Mouse (Mus musculus): Measurements from ENCODE around the gene Gm49630. TPM values are rescaled to one million over a fixed set of nuclear protein-coding genes. Genes with fewer than 3 reads are reported as not detected.
"Not testable (repeated sequence)": the region's sequence is repeated elsewhere in the genome, so short reads cannot be mapped to it uniquely, and the experiment has no call there.

The Gm49630 gene
- not detected in 2 replicates for polyA plus RNA-seq (2012; ENCODE audit: insufficient read depth, insufficient read length, missing spikeins)

DNA sequence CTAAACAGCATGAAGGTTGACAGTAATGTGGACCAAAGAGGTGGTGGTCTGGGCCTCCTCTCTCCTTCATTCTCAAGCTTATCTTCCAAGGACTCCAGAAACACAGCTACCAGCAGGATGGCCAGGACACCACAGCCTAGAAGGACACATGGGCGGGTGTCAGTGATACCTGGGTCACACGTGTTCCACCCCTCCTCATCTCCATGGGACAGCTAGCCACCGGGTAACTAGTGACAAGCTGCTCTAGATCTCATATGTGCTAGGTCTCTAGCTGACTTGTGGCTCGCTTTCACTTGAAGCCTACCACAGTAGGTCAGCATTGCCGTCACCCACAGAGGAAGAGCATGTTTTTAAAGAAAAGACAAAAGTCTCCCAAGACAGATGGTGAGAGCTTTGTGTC, at the start of gene Gm49630:
Gm49630 (minus strand) TSS at position 101 of the 400 bp plus-strand sequence.
- not testable (repeated sequence) for H3K4me3 ChIP-seq (ENCODE audit: insufficient read depth, low read length); H3K27ac ChIP-seq (ENCODE audit: insufficient read depth, low read depth, low read length)

GRCm38 (mm10) chr17:7420191-7420973, 48.6 kb upstream of the Gm49630 start:
- not testable (repeated sequence) for H3K27ac ChIP-seq (ENCODE audit: insufficient read depth, low read depth, low read length); H3K4me3 ChIP-seq (ENCODE audit: insufficient read depth, low read length); H3K4me1 ChIP-seq (ENCODE audit: control insufficient read depth, insufficient read depth, low read length)

More for the DNA sequence above, at the start of gene Gm49630:
- H3K4me1 ChIP-seq (ENCODE audit: control insufficient read depth, insufficient read depth, low read length) = not testable (repeated sequence)

DNA sequence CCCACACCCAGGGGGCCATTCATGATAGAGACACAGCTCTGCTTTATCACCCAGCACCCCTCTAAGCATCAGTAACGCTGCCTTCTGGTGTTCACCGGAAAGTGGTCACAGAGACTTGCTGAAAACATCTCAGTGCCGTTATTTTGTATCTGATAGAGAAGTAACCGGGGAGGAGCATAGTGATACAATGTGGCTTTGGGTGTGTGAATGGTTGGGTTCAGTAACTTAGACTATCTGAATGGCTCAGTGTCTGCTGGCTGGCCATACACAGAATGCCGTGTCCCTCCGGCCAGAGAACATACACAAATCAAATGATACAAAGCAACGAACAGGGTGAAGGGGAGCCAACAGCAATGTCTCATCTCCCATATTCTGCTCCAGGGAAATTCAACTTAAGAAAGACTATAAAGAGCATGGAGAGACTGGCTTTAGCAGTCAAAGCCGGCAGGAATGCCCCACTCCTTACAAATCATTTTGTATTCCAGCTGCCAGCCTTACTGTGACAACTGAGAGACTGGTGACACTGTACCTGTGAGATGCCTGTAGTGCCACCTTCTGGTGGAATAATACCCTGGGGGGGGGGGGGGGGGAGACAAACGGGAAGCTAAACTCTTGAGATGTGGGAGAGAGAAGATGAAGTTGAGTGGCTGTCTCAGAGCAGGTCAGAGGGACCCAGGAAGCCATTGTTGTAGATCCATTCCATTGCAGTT, 43.0 kb upstream of the Gm49630 start:
- not testable (repeated sequence) for H3K27ac ChIP-seq (ENCODE audit: insufficient read depth, low read depth, low read length); H3K4me1 ChIP-seq (ENCODE audit: control insufficient read depth, insufficient read depth, low read length); H3K4me3 ChIP-seq (ENCODE audit: insufficient read depth, low read length)

GRCm38 (mm10) chr17:7413336-7413735, 41.6 kb upstream of the Gm49630 start:
- H3K4me1 ChIP-seq (ENCODE audit: control insufficient read depth, insufficient read depth, low read length); H3K27ac ChIP-seq (ENCODE audit: insufficient read depth, low read depth, low read length); H3K4me3 ChIP-seq (ENCODE audit: insufficient read depth, low read length): not testable (repeated sequence)

DNA sequence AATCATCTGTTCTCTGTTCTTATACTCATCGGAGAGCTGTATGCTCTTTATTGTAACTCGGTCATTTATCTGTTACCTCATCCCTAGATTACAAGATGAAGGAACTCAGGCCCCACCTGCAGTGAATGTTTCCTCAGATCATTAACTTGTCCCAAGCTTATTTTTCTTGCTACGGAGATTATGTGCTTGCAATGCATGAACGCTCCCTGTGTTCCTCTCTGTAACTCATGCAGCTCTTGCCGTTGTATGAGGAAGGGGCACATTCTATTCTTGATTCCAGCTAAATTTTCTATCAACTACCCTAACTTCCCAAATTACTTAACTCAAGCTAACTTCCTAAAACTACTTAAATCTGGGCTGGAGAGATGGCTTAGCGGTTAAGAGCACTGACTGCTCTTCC, 28.0 kb upstream of the Gm49630 start:
- not testable (repeated sequence) for H3K27ac ChIP-seq (ENCODE audit: insufficient read depth, low read depth, low read length); H3K4me1 ChIP-seq (ENCODE audit: control insufficient read depth, insufficient read depth, low read length)

GRCm38 (mm10) chr17:7398198-7398847, 26.5 kb upstream of the Gm49630 start:
- not testable (repeated sequence) for H3K27ac ChIP-seq (ENCODE audit: insufficient read depth, low read depth, low read length); H3K4me3 ChIP-seq (ENCODE audit: insufficient read depth, low read length); H3K4me1 ChIP-seq (ENCODE audit: control insufficient read depth, insufficient read depth, low read length)

More for the DNA sequence above, 28.0 kb upstream of the Gm49630 start:
- H3K4me3 ChIP-seq (ENCODE audit: insufficient read depth, low read length) = not testable (repeated sequence)

GRCm38 (mm10) chr17:7397079-7397478, 25.3 kb upstream of the Gm49630 start:
- not testable (repeated sequence) for H3K27ac ChIP-seq (ENCODE audit: insufficient read depth, low read depth, low read length); H3K4me1 ChIP-seq (ENCODE audit: control insufficient read depth, insufficient read depth, low read length); H3K4me3 ChIP-seq (ENCODE audit: insufficient read depth, low read length)

- not testable (repeated sequence) for H3K4me3 ChIP-seq (ENCODE audit: insufficient read depth, low read length); H3K27ac ChIP-seq (ENCODE audit: insufficient read depth, low read depth, low read length); H3K4me1 ChIP-seq (ENCODE audit: control insufficient read depth, insufficient read depth, low read length)
These were observed 24.5 kb upstream of the Gm49630 start for GRCm38 (mm10) chr17:7396288-7396687.

GRCm38 (mm10) chr17:7395671-7396070, 23.9 kb upstream of the Gm49630 start:
- not testable (repeated sequence) for H3K4me1 ChIP-seq (ENCODE audit: control insufficient read depth, insufficient read depth, low read length); H3K27ac ChIP-seq (ENCODE audit: insufficient read depth, low read depth, low read length)

GRCm38 (mm10) chr17:7395116-7395515, 23.3 kb upstream of the Gm49630 start:
- not testable (repeated sequence) for H3K4me1 ChIP-seq (ENCODE audit: control insufficient read depth, insufficient read depth, low read length); H3K27ac ChIP-seq (ENCODE audit: insufficient read depth, low read depth, low read length); H3K4me3 ChIP-seq (ENCODE audit: insufficient read depth, low read length)

More at GRCm38 (mm10) chr17:7395671-7396070, 23.9 kb upstream of the Gm49630 start:
- H3K4me3 ChIP-seq (ENCODE audit: insufficient read depth, low read length) = not testable (repeated sequence)

GRCm38 (mm10) chr17:7389898-7390297, 18.1 kb upstream of the Gm49630 start:
- not testable (repeated sequence) for H3K4me1 ChIP-seq (ENCODE audit: control insufficient read depth, insufficient read depth, low read length); H3K27ac ChIP-seq (ENCODE audit: insufficient read depth, low read depth, low read length); H3K4me3 ChIP-seq (ENCODE audit: insufficient read depth, low read length)

DNA sequence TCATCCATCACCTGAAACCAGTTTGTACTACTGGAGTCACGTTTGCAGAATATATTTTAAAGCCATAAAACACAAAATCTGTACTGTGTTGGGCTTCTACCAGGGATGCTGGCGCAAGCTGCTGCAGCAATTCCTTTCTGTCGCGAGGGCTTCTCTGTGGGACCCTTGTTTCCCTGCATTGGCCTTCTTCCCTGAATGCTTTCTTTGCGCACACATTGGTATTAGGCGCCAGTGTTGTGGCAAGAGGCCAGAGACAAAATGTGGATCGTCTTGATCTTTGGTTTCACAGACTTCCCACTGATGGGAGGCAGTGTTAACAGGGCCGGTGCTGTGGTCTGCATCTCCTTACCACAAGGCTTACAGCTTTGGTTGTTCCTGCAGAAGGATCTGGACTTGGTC, 17.2 kb upstream of the Gm49630 start:
- not testable (repeated sequence) for H3K4me3 ChIP-seq (ENCODE audit: insufficient read depth, low read length); H3K4me1 ChIP-seq (ENCODE audit: control insufficient read depth, insufficient read depth, low read length); H3K27ac ChIP-seq (ENCODE audit: insufficient read depth, low read depth, low read length)

DNA sequence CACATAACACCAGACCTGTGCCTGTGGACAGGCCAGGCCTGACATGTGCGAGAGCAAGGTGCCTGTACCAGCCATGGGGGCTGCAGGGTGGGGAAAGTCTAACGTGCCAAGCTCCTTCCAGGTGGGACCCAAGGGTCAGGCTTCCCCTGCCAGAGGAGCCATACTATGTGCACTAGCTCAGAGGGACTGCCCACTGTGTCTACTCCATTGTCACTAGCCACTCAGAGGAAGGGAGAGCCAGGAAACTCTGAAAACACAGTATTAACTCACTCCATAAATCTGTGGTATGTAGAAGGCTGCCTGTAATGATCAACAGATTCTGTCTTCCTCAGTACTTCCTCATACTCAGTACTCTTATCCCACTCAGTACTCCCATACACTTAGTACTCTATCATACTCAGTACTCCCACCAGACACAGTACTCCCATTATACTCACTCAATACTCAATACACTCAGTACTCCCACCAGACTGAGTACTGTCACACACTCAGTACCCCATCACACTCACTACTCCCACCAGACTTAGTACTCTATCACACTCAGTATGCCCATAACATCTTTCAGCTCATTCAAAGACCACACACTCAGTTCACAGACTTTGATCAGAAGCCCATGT, 16.7 kb upstream of the Gm49630 start:
- not testable (repeated sequence) for H3K4me1 ChIP-seq (ENCODE audit: control insufficient read depth, insufficient read depth, low read length); H3K4me3 ChIP-seq (ENCODE audit: insufficient read depth, low read length); H3K27ac ChIP-seq (ENCODE audit: insufficient read depth, low read depth, low read length)

DNA sequence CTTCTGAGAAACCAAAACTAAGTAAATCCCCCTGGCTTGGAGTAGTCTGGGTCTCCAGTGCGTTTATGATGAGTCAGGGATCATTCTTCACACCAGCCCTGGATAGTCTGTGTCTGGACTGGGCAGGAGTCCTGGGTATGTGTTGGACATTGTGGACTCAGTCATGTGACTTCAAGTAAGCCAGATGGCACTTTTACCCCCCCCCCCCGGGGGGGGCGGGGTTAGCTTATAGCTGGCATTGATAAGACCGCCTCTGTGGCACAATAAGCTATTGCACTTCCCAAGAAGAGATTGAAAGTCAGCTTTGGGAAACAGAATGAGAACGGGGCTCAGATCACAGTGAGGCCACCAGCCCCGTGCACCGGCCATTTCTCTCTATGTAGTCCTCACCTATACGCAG, 14.2 kb upstream of the Gm49630 start:
- H3K4me1 ChIP-seq (ENCODE audit: control insufficient read depth, insufficient read depth, low read length); H3K27ac ChIP-seq (ENCODE audit: insufficient read depth, low read depth, low read length); H3K4me3 ChIP-seq (ENCODE audit: insufficient read depth, low read length): not testable (repeated sequence)

DNA sequence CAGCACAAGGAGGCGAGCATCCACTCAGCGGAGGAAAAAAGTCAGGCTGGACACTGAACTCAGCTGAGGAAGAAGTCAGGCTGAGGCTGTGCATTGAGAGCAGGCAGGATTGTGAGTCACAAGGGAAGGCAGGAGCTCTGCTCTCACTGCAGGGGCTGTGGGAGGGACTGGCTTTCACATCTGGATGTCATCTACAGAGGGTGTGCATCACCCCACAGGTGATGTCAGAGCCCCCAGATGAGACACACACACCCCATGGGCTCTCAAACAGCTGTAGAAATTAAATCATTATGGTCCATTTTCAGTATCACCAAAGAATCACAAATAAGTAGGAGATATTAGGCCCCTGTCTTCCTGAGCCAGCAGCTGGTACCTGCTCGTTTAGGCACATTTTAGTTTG, 13.6 kb upstream of the Gm49630 start, which contains the start of gene Unc93a2:
Unc93a2 (minus strand) TSS at position 101 of the 400 bp plus-strand sequence.
- not testable (repeated sequence) for H3K27ac ChIP-seq (ENCODE audit: insufficient read depth, low read depth, low read length); H3K4me1 ChIP-seq (ENCODE audit: control insufficient read depth, insufficient read depth, low read length); H3K4me3 ChIP-seq (ENCODE audit: insufficient read depth, low read length)
